Comparison of ENCODE assay signal across 27 mouse cellular contexts in the genomic region with DNA sequence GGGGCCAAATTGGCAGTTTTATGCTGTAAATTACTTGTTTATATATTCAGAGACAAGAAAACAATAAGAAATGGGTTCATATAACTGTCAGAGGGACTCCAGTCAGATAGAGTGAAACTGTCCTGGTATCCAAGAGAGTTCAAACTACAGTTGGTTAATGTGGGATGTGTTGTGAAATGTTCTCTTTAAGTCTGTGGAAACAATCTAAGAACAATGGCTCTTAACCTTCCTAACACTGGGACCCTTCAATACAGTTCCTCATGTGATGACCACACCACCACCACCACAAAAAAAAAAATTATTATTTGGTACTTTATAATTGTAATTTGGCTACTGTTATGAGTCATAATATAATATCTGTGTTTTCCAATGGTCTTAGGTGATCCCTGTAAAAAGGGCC. TPM values are rescaled to one million over a fixed set of nuclear protein-coding genes. Genes with fewer than 3 reads are reported as not detected.
"Had no signal": no experiment of that assay in that cellular context is flagged by ENCODE, and none has a peak within 500 bp of the region (broad histone marks: within the 10 kb centered on the region; RNA-seq: fewer than 3 reads in every experiment).

No protein-coding gene starts in this region.

- H3K4me1 ChIP-seq: embryonic facial prominence, embryonic 12.5 days; forebrain, embryonic 10.5 days; forebrain, embryonic 12.5 days; forebrain, embryonic 15.5 days; heart, embryonic 10.5 days had no signal

- H3K9ac ChIP-seq: embryonic facial prominence, embryonic 12.5 days; embryonic facial prominence, embryonic 13.5 days; embryonic facial prominence, embryonic 15.5 days; forebrain, embryonic 12.5 days; forebrain, embryonic 13.5 days; forebrain, embryonic 15.5 days; forebrain, postnatal 0 days had no signal

- H3K27me3 ChIP-seq: embryonic facial prominence, embryonic 12.5 days; embryonic facial prominence, embryonic 13.5 days; embryonic facial prominence, embryonic 15.5 days; forebrain, embryonic 12.5 days; forebrain, embryonic 13.5 days; forebrain, embryonic 15.5 days had no signal

- H3K4me3 ChIP-seq: embryonic facial prominence, embryonic 10.5 days; embryonic facial prominence, embryonic 12.5 days; embryonic facial prominence, embryonic 13.5 days; embryonic facial prominence, embryonic 15.5 days; erythroblast, embryonic 14.5 days; forebrain, embryonic 10.5 days; forebrain, embryonic 12.5 days; forebrain, embryonic 13.5 days; forebrain, embryonic 15.5 days; gastrocnemius, adult 2 months; heart, adult 2 months; heart, embryonic 10.5 days had no signal

- DNase-seq: cerebellum, adult 9-11 months; cerebellum, postnatal 10 days; cerebellum, postnatal 14 days; cerebellum, postnatal 25 days; cerebellum, postnatal 36 days; embryo, embryonic 11 days; forebrain, postnatal 0 days; gastrocnemius, adult 2 months; gastrocnemius, postnatal 10 days; gastrocnemius, postnatal 14 days; gastrocnemius, postnatal 25 days; gastrocnemius, postnatal 36 days; heart, adult 18-20 months; heart, adult 2 months had no signal

- H3K9me3 ChIP-seq: embryonic facial prominence, embryonic 10.5 days; embryonic facial prominence, embryonic 12.5 days; embryonic facial prominence, embryonic 13.5 days; embryonic facial prominence, embryonic 15.5 days; forebrain, embryonic 10.5 days; forebrain, embryonic 12.5 days; forebrain, embryonic 13.5 days; forebrain, embryonic 15.5 days; heart, embryonic 10.5 days had no signal

- H3K36me3 ChIP-seq: embryonic facial prominence, embryonic 12.5 days; forebrain, embryonic 12.5 days; forebrain, embryonic 15.5 days had no signal

- ATAC-seq: forebrain, embryonic 13.5 days; forebrain, embryonic 14.5 days; forebrain, embryonic 15.5 days; forebrain, embryonic 16.5 days; forebrain, postnatal 0 days had no signal

- H3K27ac ChIP-seq: embryonic facial prominence, embryonic 10.5 days; embryonic facial prominence, embryonic 12.5 days; embryonic facial prominence, embryonic 13.5 days; embryonic facial prominence, embryonic 15.5 days; forebrain, embryonic 10.5 days; forebrain, embryonic 12.5 days; forebrain, embryonic 13.5 days; forebrain, embryonic 15.5 days; gastrocnemius, adult 2 months; heart, adult 2 months; heart, embryonic 10.5 days had no signal

- H3K4me2 ChIP-seq: embryonic facial prominence, embryonic 12.5 days; embryonic facial prominence, embryonic 13.5 days; embryonic facial prominence, embryonic 15.5 days; forebrain, embryonic 12.5 days; forebrain, embryonic 13.5 days; forebrain, embryonic 15.5 days had no signal

RNA-seq across cellular contexts. Expression of a gene that starts 38.2 kb away (rescaled TPM):
- total RNA-seq: common myeloid progenitor, adult 5-6 weeks had no signal
- polyA plus RNA-seq: erythroblast, embryonic 14.5 days had no signal
